Mouse (Mus musculus) C2C12 (cell line): Measurements from ENCODE around the gene Wdr66. TPM values are rescaled to one million over a fixed set of nuclear protein-coding genes. Genes with fewer than 3 reads are reported as not detected.

Source experiments
- H3K27me3 ChIP-seq: one replicate; pipeline ENCODE4 v1.6.1; 2011; ENCODE audit not compliant: control insufficient read depth, insufficient read depth, insufficient read length
- H3K36me3 ChIP-seq: one replicate; pipeline ENCODE4 v1.6.1; 2011; ENCODE audit not compliant: control insufficient read depth, insufficient read depth
- H3K4me3 ChIP-seq: one replicate; pipeline ENCODE4 v1.5.1; 2011; ENCODE audit warnings: mild to moderate bottlenecking, control low read depth; ENCODE audit not compliant: poor library complexity, insufficient read depth, severe bottlenecking
- H3K79me2 ChIP-seq: one replicate; pipeline ENCODE4 v1.6.1; 2011; ENCODE audit not compliant: control insufficient read depth, insufficient read depth
- H3K79me3 ChIP-seq: one replicate; pipeline ENCODE4 v1.6.1; 2011; ENCODE audit warnings: low read depth, control low read depth
- H3ac ChIP-seq: one replicate; pipeline ENCODE3; 2011; ENCODE audit warnings: low read depth; ENCODE audit not compliant: control insufficient read depth, insufficient read length
- CEBPB ChIP-seq: IDR thresholded peaks from one replicate; pipeline ENCODE4 v1.6.1; 2011; ENCODE audit warnings: low read depth, mild to moderate bottlenecking, control low read depth, moderate library complexity
- CTCF ChIP-seq: IDR thresholded peaks from one replicate; pipeline ENCODE4 v1.5.1; 2011; ENCODE audit not compliant: control insufficient read depth, insufficient read depth, insufficient read length
- FOSL1 ChIP-seq: IDR thresholded peaks from one replicate; pipeline ENCODE4 v1.8.0; 2011; ENCODE audit warnings: mild to moderate bottlenecking, low read length; ENCODE audit not compliant: poor library complexity, insufficient read depth, severe bottlenecking
- MAX ChIP-seq: IDR thresholded peaks from one replicate; pipeline ENCODE4 v1.6.1; 2011; ENCODE audit warnings: mild to moderate bottlenecking, control low read depth
- MYOD1 ChIP-seq: IDR thresholded peaks from one replicate; pipeline ENCODE4 v1.6.1; 2011; ENCODE audit warnings: low read depth; ENCODE audit not compliant: control insufficient read depth, insufficient read length
- MYOG ChIP-seq: IDR thresholded peaks from one replicate; pipeline ENCODE4 v1.6.1; 2011; ENCODE audit not compliant: control insufficient read depth, insufficient read length; ENCODE audit errors: extremely low read depth
- USF1 ChIP-seq: IDR thresholded peaks from one replicate; pipeline ENCODE4 v1.6.1; 2011; ENCODE audit warnings: low read depth, mild to moderate bottlenecking, control low read depth, moderate library complexity
- polyA plus RNA-seq: library from polyadenylated mRNA; unstranded; fragments of >200 nt; fragmentation: generic; extraction: Trizol; gene quantifications from one replicate; pipeline ENCODE4 v1.2.1, GENCODE M21; 2012; ENCODE audit warnings: missing spikeins

Gene Wdr66
- polyA plus RNA-seq, 1 experiment, result 0.13 TPM

DNA sequence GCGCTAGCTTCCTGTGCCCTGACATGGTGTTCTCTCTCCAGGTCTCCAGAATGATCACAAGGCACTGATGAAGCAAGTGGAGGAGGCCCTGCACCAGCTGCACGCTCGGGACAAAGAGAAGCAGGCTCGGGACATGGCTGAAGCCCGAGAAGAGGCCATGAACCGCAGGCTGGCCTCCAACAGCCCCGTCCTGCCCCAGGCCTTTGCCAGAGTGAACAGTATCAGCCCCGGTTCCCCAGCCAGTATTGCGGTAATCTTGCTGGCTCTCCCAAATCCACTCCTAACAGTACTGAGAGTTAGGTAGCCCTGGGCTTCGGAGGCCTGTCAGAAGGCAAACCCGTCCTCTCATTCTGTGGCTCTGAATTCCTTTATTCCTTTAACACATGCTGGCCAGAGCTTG, 12.4 kb upstream of the Wdr66 start:
- Histone ChIP-seq H3K27me3 (no peaks in the 10 kb centered on the region), H3ac (no peak overlapping the region)

DNA sequence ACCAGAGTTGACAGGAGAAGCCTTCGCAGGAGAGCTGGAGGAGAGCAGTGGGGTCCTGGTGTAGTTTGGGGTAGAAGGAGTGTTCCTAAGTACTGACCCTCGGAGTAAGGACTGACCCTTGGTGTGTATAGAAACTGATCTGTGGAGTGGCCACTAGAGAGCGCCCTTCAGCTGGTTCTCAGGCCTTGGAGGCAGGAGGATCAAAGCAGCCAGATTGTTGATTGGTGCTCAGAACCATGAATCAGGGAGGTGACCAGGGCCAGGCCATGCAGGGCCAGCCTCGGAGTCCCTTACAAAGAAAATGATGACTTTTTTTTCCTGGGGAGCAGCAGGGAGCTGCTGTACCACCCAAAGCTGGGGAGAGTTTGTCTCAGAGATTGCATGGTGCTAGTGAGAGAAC, 6.4 kb upstream of the Wdr66 start:
- TF ChIP-seq CTCF, result peak; percentile 41
- no peak for TF ChIP-seq USF1
- H3ac ChIP-seq, result no peak overlapping the region

More for the DNA sequence above, 12.4 kb upstream of the Wdr66 start:
- Histone ChIP-seq H3K36me3 (peaks cover 48% of the 10 kb centered on the region), H3K4me3 (no peak overlapping the region), H3K79me2 (no peaks in the 10 kb centered on the region), H3K79me3 (no peaks in the 10 kb centered on the region)
- TF ChIP-seq MYOG, result no peak
- TF ChIP-seq MAX, result no peak
- TF ChIP-seq MYOD1, result no peak
- no peak for TF ChIP-seq FOSL1
- no peak for TF ChIP-seq CEBPB
- no peak for TF ChIP-seq CTCF
- TF ChIP-seq USF1, result no peak

GRCm38 (mm10) chr5:123251390-123251789, 512 bp upstream of the Wdr66 start:
- H3K36me3 ChIP-seq, result no peaks in the 10 kb centered on the region
- H3K79me3 ChIP-seq, result no peaks in the 10 kb centered on the region
- TF ChIP-seq CTCF (no peak), MYOG (no peak), CEBPB (no peak), FOSL1 (no peak), MAX (no peak), USF1 (no peak), MYOD1 (no peak)
- no peak overlapping the region for H3K4me3 ChIP-seq
- H3K79me2 ChIP-seq, result no peaks in the 10 kb centered on the region
- H3K27me3 ChIP-seq, result no peaks in the 10 kb centered on the region
- H3ac ChIP-seq, result no peak overlapping the region

More for the DNA sequence above, 6.4 kb upstream of the Wdr66 start:
- H3K79me2 ChIP-seq, result no peaks in the 10 kb centered on the region
- no peaks in the 10 kb centered on the region for H3K27me3 ChIP-seq
- no peak overlapping the region for H3K4me3 ChIP-seq
- H3K79me3 ChIP-seq, result no peaks in the 10 kb centered on the region
- H3K36me3 ChIP-seq, result peaks cover 11% of the 10 kb centered on the region

- no peaks in the 10 kb centered on the region for H3K79me2 ChIP-seq
- no peaks in the 10 kb centered on the region for H3K36me3 ChIP-seq
- no peak overlapping the region for H3K4me3 ChIP-seq
- H3ac ChIP-seq, result no peak overlapping the region
- TF ChIP-seq FOSL1 (no peak), MAX (no peak), CTCF (no peak), MYOD1 (no peak), CEBPB (no peak), USF1 (no peak), MYOG (no peak)
- H3K27me3 ChIP-seq, result no peaks in the 10 kb centered on the region
- no peaks in the 10 kb centered on the region for H3K79me3 ChIP-seq
These were observed 5.2 kb downstream of the Wdr66 start for GRCm38 (mm10) chr5:123256841-123257755.

DNA sequence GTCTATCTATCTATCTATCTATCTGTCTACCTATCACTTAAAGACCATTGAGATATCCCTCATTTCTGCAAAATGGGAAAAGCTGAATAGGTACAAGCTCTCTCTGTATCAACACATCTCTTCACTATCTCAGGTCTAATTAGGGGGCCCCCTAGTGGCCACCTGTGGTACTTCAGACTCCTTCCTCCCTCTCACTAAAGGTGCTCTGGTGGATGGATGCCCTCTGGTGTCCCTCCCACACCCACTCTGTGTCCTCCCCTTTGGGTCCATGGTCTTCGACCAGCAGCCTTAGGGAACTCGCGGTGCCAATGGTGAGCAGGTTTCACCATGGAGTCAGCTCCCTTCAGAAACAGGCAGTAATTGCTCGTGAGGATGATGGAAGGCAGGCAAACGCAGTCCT, 7.1 kb downstream of the Wdr66 start:
- TF ChIP-seq FOSL1 (no peak), MYOG (no peak), USF1 (no peak), MAX (no peak), CTCF (peak; percentile 10)
- Histone ChIP-seq H3K27me3 (no peaks in the 10 kb centered on the region), H3K79me2 (no peaks in the 10 kb centered on the region), H3ac (no peak overlapping the region), H3K4me3 (no peak overlapping the region), H3K36me3 (no peaks in the 10 kb centered on the region), H3K79me3 (no peaks in the 10 kb centered on the region)

GRCm38 (mm10) chr5:123260698-123261097, 8.8 kb downstream of the Wdr66 start:
- no peak for TF ChIP-seq CEBPB
- H3K79me3 ChIP-seq, result no peaks in the 10 kb centered on the region
- no peaks in the 10 kb centered on the region for H3K36me3 ChIP-seq
- no peaks in the 10 kb centered on the region for H3K79me2 ChIP-seq
- no peak overlapping the region for H3K4me3 ChIP-seq
- no peak overlapping the region for H3ac ChIP-seq
- H3K27me3 ChIP-seq, result no peaks in the 10 kb centered on the region
